Mouse (Mus musculus) B cell, adult 2 months (primary cell): Measurements from ENCODE around the gene Pou4f1.

ENCODE experiments used
- DNase-seq, 2 experiments: peaks; one replicate each; pipeline ENCODE4 v3.0.0; 2022

The Pou4f1 gene

DNA sequence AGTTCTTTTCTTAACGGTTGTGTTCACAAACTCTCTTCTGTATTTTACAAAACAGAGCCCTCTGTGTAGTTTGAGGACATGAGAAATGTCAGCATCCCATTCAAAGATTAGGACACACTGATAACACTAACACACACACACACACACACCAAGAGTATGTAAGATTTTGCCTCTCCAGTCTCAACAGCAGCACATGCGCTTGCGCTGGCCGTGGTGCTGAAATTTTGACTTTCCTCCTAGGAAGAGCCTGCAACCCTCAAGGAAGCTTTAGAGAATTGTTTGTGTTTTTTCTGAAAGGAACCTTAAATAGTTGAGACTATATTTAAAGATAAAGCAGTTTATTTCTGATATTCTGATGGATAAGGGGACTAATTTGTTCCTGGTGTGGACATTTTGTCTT is 14.0 kb downstream of the Pou4f1 start:
- peak; percentile 47 to 48 for DNase-seq

- DNase-seq, result no peak
Measured at GRCm38 (mm10) chr14:104434293-104434692, 33.5 kb downstream of the Pou4f1 start.

- no peak for DNase-seq
Measured at GRCm38 (mm10) chr14:104430819-104431218, 37.0 kb downstream of the Pou4f1 start.

DNA sequence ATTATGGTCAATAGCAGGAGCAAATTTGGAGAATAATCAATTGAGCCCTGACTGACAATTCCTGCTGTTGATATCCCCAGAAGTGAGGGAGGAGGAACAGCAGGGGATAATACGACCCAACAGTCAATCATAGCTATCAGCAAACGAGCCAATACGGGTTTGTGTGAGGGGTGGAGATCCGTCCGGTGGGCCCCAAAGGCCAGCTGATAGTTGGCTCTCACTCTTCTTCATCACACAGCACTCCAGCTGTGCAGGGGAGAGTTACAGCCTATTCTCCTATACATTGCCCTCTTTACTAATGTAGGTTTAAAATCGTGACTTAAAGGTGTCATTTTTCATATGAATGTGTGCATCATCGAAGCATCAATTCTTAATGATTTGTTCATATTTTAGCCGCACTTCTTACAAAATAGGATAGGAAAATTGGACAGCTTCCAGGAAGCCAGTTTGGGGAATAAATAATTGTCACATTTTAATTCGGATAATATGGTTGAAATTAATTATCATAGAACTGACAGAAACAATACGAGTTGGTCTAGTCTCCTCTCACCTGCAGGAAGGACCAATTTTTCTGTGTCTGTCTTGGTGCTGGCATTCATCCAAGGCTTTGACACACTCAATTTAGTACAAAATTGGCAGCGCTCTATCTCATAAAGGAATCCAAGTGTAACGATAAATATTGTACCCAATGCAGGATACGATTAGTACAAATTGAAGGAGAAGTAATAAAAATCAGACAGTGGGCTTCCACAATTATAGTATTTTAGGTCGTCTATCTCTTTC is 43.9 kb downstream of the Pou4f1 start:
- no peak for DNase-seq
